Mouse (Mus musculus): ENCODE results near the gene Chtop. TPM values are rescaled to one million over a fixed set of nuclear protein-coding genes. Genes with fewer than 3 reads are reported as not detected.
A peak's percentile ranks its signal among the peaks of the same experiment; 100 is the strongest.

Gene Chtop
- 84.0 and 110 TPM in 2 replicates for total RNA-seq (2012; rRNA removed)

- no peak for TF ChIP-seq ZNF384 (IDR thresholded peaks at IDR 0.05; ENCODE audit: low read depth, low read length)
- no peak for TF ChIP-seq CHD2 (IDR thresholded peaks at IDR 0.05; ENCODE audit: low read depth, low read length)
- peak; percentile 13; the same call in 1 of the 2 replicates for TF ChIP-seq HCFC1 (IDR thresholded peaks at IDR 0.05; ENCODE audit: borderline replicate concordance, insufficient read depth, low read length)
- TF ChIP-seq ZC3H11A (IDR thresholded peaks at IDR 0.05; ENCODE audit: borderline replicate concordance, low read depth, low read length): peak; percentile 34
- Histone ChIP-seq H3K27ac (ENCODE audit: insufficient read depth, low read depth, low read length, poor library complexity, severe bottlenecking) (peak within 1 kb of the TSS; percentile 95), H3K4me3 (ENCODE audit: insufficient read depth in 1 of 2, low read depth in 1 of 2, low read length in 2 of 2, poor library complexity in 1 of 2, severe bottlenecking in 1 of 2) (peak within 1 kb of the TSS; percentile 95 to 98), H3K36me3 (ENCODE audit: control insufficient read depth, insufficient read depth, low read length, poor library complexity, severe bottlenecking) (peaks cover 17% of the 10 kb centered on the region), H3K9me3 (ENCODE audit: control insufficient read depth, insufficient read depth, low read depth, low read length) (no peaks in the 10 kb centered on the region), H3K4me1 (ENCODE audit: control insufficient read depth in 2 of 2, insufficient read depth in 2 of 2, low read length in 2 of 2, poor library complexity in 1 of 2) (peaks cover 2 to 12% of the 10 kb centered on the region in 2 experiments; a peak in 1 of 4 replicates), H3K9ac (ENCODE audit: insufficient read depth, low read depth, low read length, poor library complexity, severe bottlenecking) (peak within 1 kb of the TSS; percentile 100)
- DNase-seq (ENCODE audit: low read depth, low spot score): peak; percentile 99
- in situ Hi-C loops (cut with MboI; ENCODE audit: low sequenced_read_pairs in 2 of 2, unreplicated experiment in 2 of 2): no loop called here
These were observed at the start of gene Chtop for GRCm38 (mm10) chr3:90508950-90509746. Gene Chtop (minus strand): TSS chr3:90509498.

GRCm38 (mm10) chr3:90555954-90556353 is 46.7 kb upstream of the Chtop start:
- Histone ChIP-seq H3K36me3 (ENCODE audit: control insufficient read depth, insufficient read depth, low read length, poor library complexity, severe bottlenecking) (no peaks in the 10 kb centered on the region), H3K27ac (ENCODE audit: insufficient read depth, low read depth, low read length, poor library complexity, severe bottlenecking) (no peak overlapping the region), H3K4me3 (ENCODE audit: insufficient read depth in 1 of 2, low read depth in 1 of 2, low read length in 2 of 2, poor library complexity in 1 of 2, severe bottlenecking in 1 of 2) (no peak overlapping the region), H3K4me1 (ENCODE audit: control insufficient read depth in 2 of 2, insufficient read depth in 2 of 2, low read length in 2 of 2, poor library complexity in 1 of 2) (no peaks in the 10 kb centered on the region), H3K9ac (ENCODE audit: insufficient read depth, low read depth, low read length, poor library complexity, severe bottlenecking) (no peak overlapping the region), H3K9me3 (ENCODE audit: control insufficient read depth, insufficient read depth, low read depth, low read length) (no peaks in the 10 kb centered on the region)
- TF ChIP-seq HCFC1 (IDR thresholded peaks at IDR 0.05; ENCODE audit: borderline replicate concordance, insufficient read depth, low read length): no peak
- no peak for TF ChIP-seq MAFK (IDR thresholded peaks at IDR 0.05; ENCODE audit: insufficient read depth, low read depth, low read length)
- no peak for TF ChIP-seq ZNF384 (IDR thresholded peaks at IDR 0.05; ENCODE audit: low read depth, low read length)
- no peak for TF ChIP-seq ZC3H11A (IDR thresholded peaks at IDR 0.05; ENCODE audit: borderline replicate concordance, low read depth, low read length)
- no peak for TF ChIP-seq CHD2 (IDR thresholded peaks at IDR 0.05; ENCODE audit: low read depth, low read length)
- DNase-seq (ENCODE audit: low read depth, low spot score): no peak
- in situ Hi-C loops (cut with MboI; ENCODE audit: low sequenced_read_pairs in 2 of 2, unreplicated experiment in 2 of 2): no loop called here

- in situ Hi-C loops (cut with MboI; ENCODE audit: low sequenced_read_pairs in 2 of 2, unreplicated experiment in 2 of 2): no loop called here
These were observed 42.9 kb upstream of the Chtop start for GRCm38 (mm10) chr3:90552231-90552630.

GRCm38 (mm10) chr3:90550421-90550790 is 41.1 kb upstream of the Chtop start:
- TF ChIP-seq HCFC1 (IDR thresholded peaks at IDR 0.05; ENCODE audit: borderline replicate concordance, insufficient read depth, low read length): no peak
- TF ChIP-seq CHD2 (IDR thresholded peaks at IDR 0.05; ENCODE audit: low read depth, low read length): no peak
- TF ChIP-seq ZC3H11A (IDR thresholded peaks at IDR 0.05; ENCODE audit: borderline replicate concordance, low read depth, low read length): no peak
- TF ChIP-seq ZNF384 (IDR thresholded peaks at IDR 0.05; ENCODE audit: low read depth, low read length): no peak
- TF ChIP-seq MAFK (IDR thresholded peaks at IDR 0.05; ENCODE audit: insufficient read depth, low read depth, low read length): no peak
- no peaks in the 10 kb centered on the region for H3K36me3 ChIP-seq (ENCODE audit: control insufficient read depth, insufficient read depth, low read length, poor library complexity, severe bottlenecking)
- in situ Hi-C loops (cut with MboI; ENCODE audit: low sequenced_read_pairs in 2 of 2, unreplicated experiment in 2 of 2): no loop called here
- no peak overlapping the region for H3K27ac ChIP-seq (ENCODE audit: insufficient read depth, low read depth, low read length, poor library complexity, severe bottlenecking)
- no peak overlapping the region for H3K9ac ChIP-seq (ENCODE audit: insufficient read depth, low read depth, low read length, poor library complexity, severe bottlenecking)
- no peaks in the 10 kb centered on the region for H3K9me3 ChIP-seq (ENCODE audit: control insufficient read depth, insufficient read depth, low read depth, low read length)
- 0 out of 4 replicates have a peak, but pooled peaks cover 0 to 1% of the 10 kb centered on the region in 2 experiments for H3K4me1 ChIP-seq (ENCODE audit: control insufficient read depth in 2 of 2, insufficient read depth in 2 of 2, low read length in 2 of 2, poor library complexity in 1 of 2)
- no peak for DNase-seq (ENCODE audit: low read depth, low spot score)
- H3K4me3 ChIP-seq (ENCODE audit: insufficient read depth in 1 of 2, low read depth in 1 of 2, low read length in 2 of 2, poor library complexity in 1 of 2, severe bottlenecking in 1 of 2): no peak overlapping the region

More at GRCm38 (mm10) chr3:90552231-90552630, 42.9 kb upstream of the Chtop start:
- 0 out of 4 replicates have a peak, but pooled peaks cover 0 to 1% of the 10 kb centered on the region in 2 experiments for H3K4me1 ChIP-seq (ENCODE audit: control insufficient read depth in 2 of 2, insufficient read depth in 2 of 2, low read length in 2 of 2, poor library complexity in 1 of 2)
- H3K36me3 ChIP-seq (ENCODE audit: control insufficient read depth, insufficient read depth, low read length, poor library complexity, severe bottlenecking): no peaks in the 10 kb centered on the region
- H3K9me3 ChIP-seq (ENCODE audit: control insufficient read depth, insufficient read depth, low read depth, low read length): no peaks in the 10 kb centered on the region
- no peak overlapping the region for H3K4me3 ChIP-seq (ENCODE audit: insufficient read depth in 1 of 2, low read depth in 1 of 2, low read length in 2 of 2, poor library complexity in 1 of 2, severe bottlenecking in 1 of 2)
- H3K27ac ChIP-seq (ENCODE audit: insufficient read depth, low read depth, low read length, poor library complexity, severe bottlenecking): no peak overlapping the region
- no peak for DNase-seq (ENCODE audit: low read depth, low spot score)
- TF ChIP-seq ZC3H11A (IDR thresholded peaks at IDR 0.05; ENCODE audit: borderline replicate concordance, low read depth, low read length) (no peak), ZNF384 (IDR thresholded peaks at IDR 0.05; ENCODE audit: low read depth, low read length) (no peak), MAFK (IDR thresholded peaks at IDR 0.05; ENCODE audit: insufficient read depth, low read depth, low read length) (no peak), HCFC1 (IDR thresholded peaks at IDR 0.05; ENCODE audit: borderline replicate concordance, insufficient read depth, low read length) (no peak), CHD2 (IDR thresholded peaks at IDR 0.05; ENCODE audit: low read depth, low read length) (no peak)
- no peak overlapping the region for H3K9ac ChIP-seq (ENCODE audit: insufficient read depth, low read depth, low read length, poor library complexity, severe bottlenecking)

All from ES-E14 (cell line).